Mouse (Mus musculus) left cerebral cortex, adult 2 months (tissue): ENCODE measurements around the gene Capzb. TPM values are rescaled to one million over a fixed set of nuclear protein-coding genes. Genes with fewer than 3 reads are reported as not detected.

Source experiments
- DNase-seq, 2 experiments: peaks; one replicate each; pipeline ENCODE4 v3.0.0; 2021 to 2022; ENCODE audit warnings: low spot score in 2 of 2, mixed read lengths in 1 of 2; ENCODE audit errors: extremely low spot score in 1 of 2
- H3K27ac ChIP-seq: fragments of 200-600 bp; 2 replicates; pipeline ENCODE4 v1.8.1; 2022
- H3K4me3 ChIP-seq: fragments of 200-600 bp; 2 replicates; pipeline ENCODE4 v1.8.1; 2022
- CTCF ChIP-seq: fragments of 200-600 bp; IDR thresholded peaks from 2 replicates; pipeline ENCODE4 v1.8.1; 2022; ENCODE audit warnings: antibody characterized with exemption, mild to moderate bottlenecking, moderate library complexity
- intact Hi-C: fragments of 180-260 bp; cut with DNase I; formaldehyde crosslinking; loops from one replicate; pipeline ENCODE4 v1.15.1; 2025
- microRNA-seq, 2 experiments: library from miRNA; unstranded; fragments of <30 nt; microRNA quantifications; one replicate each; pipeline ENCODE4 v1.2.0; 2021
- total RNA-seq, 2 experiments: library from RNA; stranded (reverse); gene quantifications; 2 replicates each; pipeline ENCODE4 v1.2.3; 2021

Gene Capzb
- total RNA-seq, 2 experiments from 2014 or later: 306 to 324 TPM

DNA sequence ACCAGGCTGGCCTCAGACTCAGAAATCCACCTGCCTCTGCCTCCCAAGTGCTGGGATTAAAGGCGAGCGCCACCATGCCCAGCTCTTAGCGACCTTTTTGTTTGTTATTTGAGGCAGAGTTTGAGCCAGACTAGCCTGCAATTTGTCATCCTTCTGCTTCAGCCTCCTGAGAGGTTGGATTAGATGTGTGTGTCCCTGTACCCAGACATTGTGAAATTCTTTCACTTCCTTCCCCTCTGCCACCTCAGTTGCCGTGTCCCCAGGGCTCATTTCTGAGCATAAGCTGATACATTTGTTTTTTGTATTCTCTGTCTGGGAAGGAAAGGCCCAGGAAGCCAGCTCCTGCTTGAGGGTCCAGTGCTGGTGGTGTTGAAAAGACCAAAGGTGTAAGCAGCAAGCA lies 148.1 kb downstream of the Capzb start:
- Histone ChIP-seq H3K4me3 (no peak overlapping the region), H3K27ac (no peak overlapping the region)
- no peak for TF ChIP-seq CTCF
- no peak for DNase-seq
- intact Hi-C loops: no loop called here

Small RNAs within 50 kb of the gene (microRNA-seq; reads per million reads assigned to microRNA genes)
- gene Gm24245 (0 to 0.48 reads per million in 2 experiments), gene Gm25732 (0.49 to 0.72 reads per million in 2 experiments)

Other genes starting within 250 kb of the Capzb start
- not detected for gene Rnf186, start 225.8 kb upstream of the Capzb start, total RNA-seq
- gene Tmco4, start 220.0 kb upstream of the Capzb start, total RNA-seq: 1 to 10 TPM; 2.0 to 3.7 TPM
- 1 to 10 TPM; 5.9 to 6.9 TPM for gene Htr6, start 117.3 kb upstream of the Capzb start, total RNA-seq
- gene Nbl1, start 99.9 kb upstream of the Capzb start, total RNA-seq: 10 to 100 TPM; 62.4 to 84.3 TPM
- 100 to 1,000 TPM; 197 TPM for gene Minos1, start 61.8 kb upstream of the Capzb start, total RNA-seq
- gene Pqlc2, start 117.8 kb downstream of the Capzb start, total RNA-seq: 10 to 100 TPM; 13.3 to 13.9 TPM
- 10 to 100 TPM; 27.2 to 27.9 TPM for gene Akr7a5, start 117.8 kb downstream of the Capzb start, total RNA-seq
- 10 to 100 TPM; 47.4 to 48.3 TPM for gene Mrto4, start 159.7 kb downstream of the Capzb start, total RNA-seq
- gene Emc1, start 159.7 kb downstream of the Capzb start, total RNA-seq: 10 to 100 TPM; 82.5 to 94.1 TPM
- gene Ubr4, start 159.7 kb downstream of the Capzb start, total RNA-seq: 100 to 1,000 TPM; 187 to 199 TPM